Mouse (Mus musculus) C2C12 (cell line): ENCODE data around the gene Cyp4a32.
"Not testable (repeated sequence)": the region's sequence is repeated elsewhere in the genome, so short reads cannot be mapped to it uniquely, and the experiment has no call there.

ENCODE experiments used
- CEBPB ChIP-seq: IDR thresholded peaks from one replicate; pipeline ENCODE4 v1.6.1; 2011; ENCODE audit warnings: low read depth, mild to moderate bottlenecking, control low read depth, moderate library complexity
- CTCF ChIP-seq: IDR thresholded peaks from one replicate; pipeline ENCODE4 v1.5.1; 2011; ENCODE audit not compliant: control insufficient read depth, insufficient read depth, insufficient read length
- FOSL1 ChIP-seq: IDR thresholded peaks from one replicate; pipeline ENCODE4 v1.8.0; 2011; ENCODE audit warnings: mild to moderate bottlenecking, low read length; ENCODE audit not compliant: poor library complexity, insufficient read depth, severe bottlenecking
- MAX ChIP-seq: IDR thresholded peaks from one replicate; pipeline ENCODE4 v1.6.1; 2011; ENCODE audit warnings: mild to moderate bottlenecking, control low read depth
- MYOD1 ChIP-seq: IDR thresholded peaks from one replicate; pipeline ENCODE4 v1.6.1; 2011; ENCODE audit warnings: low read depth; ENCODE audit not compliant: control insufficient read depth, insufficient read length
- MYOG ChIP-seq: IDR thresholded peaks from one replicate; pipeline ENCODE4 v1.6.1; 2011; ENCODE audit not compliant: control insufficient read depth, insufficient read length; ENCODE audit errors: extremely low read depth
- USF1 ChIP-seq: IDR thresholded peaks from one replicate; pipeline ENCODE4 v1.6.1; 2011; ENCODE audit warnings: low read depth, mild to moderate bottlenecking, control low read depth, moderate library complexity

DNA sequence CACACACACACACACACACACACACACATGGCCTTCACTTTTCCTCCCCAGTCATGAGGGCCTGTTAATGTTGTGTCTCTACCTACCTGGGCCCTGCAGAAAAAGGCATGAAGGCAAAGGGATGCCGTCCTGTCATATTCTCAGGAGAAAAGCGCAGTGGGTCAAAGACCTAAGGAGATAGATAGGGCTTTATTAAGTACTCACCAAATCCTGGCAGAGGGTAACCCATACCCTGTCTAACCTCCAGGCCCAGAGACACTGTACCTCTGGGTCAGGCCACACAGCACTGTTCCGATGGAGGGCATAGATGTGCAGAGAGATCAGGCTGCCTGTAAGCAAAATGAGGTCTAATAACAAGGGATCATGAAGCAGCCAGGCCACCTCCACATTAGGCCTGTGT lies 24.8 kb downstream of the Cyp4a32 start:
- not testable (repeated sequence) for TF ChIP-seq CTCF, CEBPB, FOSL1, USF1, MYOD1, MAX, MYOG
